Mouse (Mus musculus): ENCODE measurements around the gene 1700109H08Rik.

DNA sequence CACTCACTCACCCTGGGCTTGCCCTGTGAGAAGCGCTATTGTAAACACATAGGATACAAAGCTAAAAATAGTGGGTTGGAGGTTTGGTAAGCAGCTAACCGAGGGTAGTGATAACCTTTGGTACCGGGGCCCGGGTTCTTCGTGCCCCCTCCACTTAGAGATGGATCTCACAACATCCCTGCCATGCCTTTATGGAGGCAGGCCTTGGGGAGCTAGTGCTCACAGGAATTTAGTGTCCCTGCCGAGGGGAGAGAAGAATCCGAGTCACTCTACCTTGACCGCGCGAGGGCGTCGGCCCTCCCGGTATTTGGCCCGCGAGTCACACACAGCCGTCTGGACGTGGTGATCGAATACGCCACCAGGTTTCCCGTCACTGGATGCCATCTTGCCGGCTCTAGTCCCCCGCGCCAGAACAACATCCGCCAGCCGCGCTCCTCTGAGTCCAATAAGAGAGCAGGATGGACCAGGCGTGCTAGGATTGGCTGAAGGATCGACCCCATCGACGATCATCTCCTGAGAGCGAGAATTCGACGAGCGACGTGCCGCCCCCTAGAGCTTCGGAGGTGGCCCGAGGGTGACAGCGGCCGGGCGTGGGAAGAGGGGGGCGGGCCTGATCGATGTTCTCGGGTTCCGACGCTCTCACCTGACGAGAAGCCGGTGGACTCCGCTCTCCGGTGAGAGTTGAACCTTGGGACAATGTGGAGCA, 24.5 kb downstream of the 1700109H08Rik start, which contains the start of gene Pex1:
- TF ChIP-seq CTCF (IDR thresholded peaks at IDR 0.05; ENCODE audit: borderline replicate concordance, extremely low read depth, insufficient read depth, insufficient read length) (no peak), POLR2A (IDR thresholded peaks at IDR 0.05; ENCODE audit: borderline replicate concordance, extremely low read depth, insufficient read depth, insufficient read length, poor library complexity, severe bottlenecking) (peak; percentile 22; the same call in 1 of the 2 replicates)

All from brain, embryonic 14.5 days (tissue).